9 mouse cellular contexts compared by ENCODE assay signal in genomic region chr2:33754980-33755632, GRCm38 (mm10).
DNase-seq lines count a peak whose midpoint lies in the region; ATAC-seq lines count a peak whose summit lies in the region.
"Had no signal": no experiment of that assay in that cellular context is flagged by ENCODE, and none has a peak within 500 bp of the region (broad histone marks: within the 10 kb centered on the region; RNA-seq: fewer than 3 reads in every experiment).

No protein-coding gene starts in this region.

- no peak overlapping the region for H3K4me2 ChIP-seq in forebrain, embryonic 14.5 days (ENCODE audit: low read length)
- no peak overlapping the region for H3K4me2 ChIP-seq in limb, embryonic 11.5 days (ENCODE audit: low read depth, severe bottlenecking)

- H3K27me3 ChIP-seq in forebrain, embryonic 14.5 days (replicated peaks; ENCODE audit: control insufficient read depth, insufficient read depth, low read length) = no peaks in the 10 kb centered on the region
- no peaks in the 10 kb centered on the region for H3K27me3 ChIP-seq in limb, embryonic 11.5 days (ENCODE audit: control insufficient read depth, insufficient read depth, low read length)

- DNase-seq in layer of hippocampus, adult 11-12 months (ENCODE audit: low spot score) = peak; percentile 34
- no peak for DNase-seq in layer of hippocampus, postnatal 25 days (ENCODE audit: extremely low spot score in 1 of 2, low spot score in 1 of 2)
- DNase-seq in NIH3T3 (ENCODE audit: low read depth) = peak; percentile 94
- DNase-seq in forebrain, embryonic 14.5 days (ENCODE audit: low spot score) = no peak
- no peak for DNase-seq in limb, embryonic 11.5 days (ENCODE audit: low spot score)
- DNase-seq in adrenal gland, adult 18-20 months (ENCODE audit: low spot score in 2 of 2) = no peak
- DNase-seq in cerebellum, postnatal 4 days (ENCODE audit: low spot score in 2 of 2) = no peak
- no peak for DNase-seq in urinary bladder, postnatal 4 days (ENCODE audit: low spot score in 2 of 2)

- ATAC-seq in forebrain, embryonic 14.5 days = no peak
- peak; percentile 19; the same call in 1 of the 2 replicates for ATAC-seq in limb, embryonic 11.5 days (ENCODE audit: insufficient number of reproducible peaks, low FRiP score, low TSS enrichment, low read depth)

- 83% methylated on average over 7 of the region's 7 CpGs for WGBS in forebrain, embryonic 14.5 days
- 63% methylated on average over 7 of the region's 7 CpGs for WGBS in limb, embryonic 11.5 days

- H3K36me3 ChIP-seq in forebrain, embryonic 14.5 days (ENCODE audit: control insufficient read depth, insufficient read depth, low read length) = peaks cover 15% of the 10 kb centered on the region; the same call in 1 of the 2 replicates
- H3K36me3 ChIP-seq in limb, embryonic 11.5 days (ENCODE audit: control insufficient read depth, insufficient read depth, low read length) = no peaks in the 10 kb centered on the region

- H3K4me1 ChIP-seq in forebrain, embryonic 14.5 days (ENCODE audit: control insufficient read depth, insufficient read depth, low read length) = peaks cover 42% of the 10 kb centered on the region
- peaks cover 39% of the 10 kb centered on the region for H3K4me1 ChIP-seq in limb, embryonic 11.5 days (ENCODE audit: control insufficient read depth, insufficient read depth, low read length)

- H3K9me3 ChIP-seq in forebrain, embryonic 14.5 days (replicated peaks; ENCODE audit: control insufficient read depth, low read length) = no peaks in the 10 kb centered on the region
- H3K9me3 ChIP-seq in limb, embryonic 11.5 days (ENCODE audit: control insufficient read depth, low read length) = no peaks in the 10 kb centered on the region
- H3K9me3 ChIP-seq: G1E had no signal

- H3K4me3 ChIP-seq in forebrain, embryonic 14.5 days (ENCODE audit: low read depth, low read length) = no peak overlapping the region
- H3K4me3 ChIP-seq in limb, embryonic 11.5 days (ENCODE audit: low read depth, low read length) = no peak overlapping the region

- H3K27ac ChIP-seq in forebrain, embryonic 14.5 days (ENCODE audit: low read depth, low read length) = peak overlapping the region; percentile 55; the same call in 1 of the 2 replicates
- peak overlapping the region; percentile 73 for H3K27ac ChIP-seq in limb, embryonic 11.5 days (replicated peaks; ENCODE audit: low read depth, low read length)

- H3K9ac ChIP-seq in forebrain, embryonic 14.5 days (ENCODE audit: low read length) = no peak overlapping the region
- H3K9ac ChIP-seq in limb, embryonic 11.5 days (ENCODE audit: low read length) = 0 out of 2 replicates have a peak overlapping the region, but pooled peaks have one; percentile 0

Comparison
In these comparisons a context has a peak if more than half of its experiments do, and no peak if none do; other contexts are left out.
1. DNase-seq: peak in layer of hippocampus, adult 11-12 months (single experiment) and NIH3T3 (single experiment); none in layer of hippocampus, postnatal 25 days (0 of 2), forebrain, embryonic 14.5 days (single experiment), limb, embryonic 11.5 days (single experiment), adrenal gland, adult 18-20 months (0 of 2), cerebellum, postnatal 4 days (0 of 2) and urinary bladder, postnatal 4 days (0 of 2).